Mouse (Mus musculus) embryonic facial prominence, embryonic 10.5 days (tissue): ENCODE measurements around the gene Cwh43. TPM values are rescaled to one million over a fixed set of nuclear protein-coding genes. Genes with fewer than 3 reads are reported as not detected.

Experiments
- DNase-seq: peaks from one replicate; pipeline ENCODE4 v3.0.0-alpha.2; 2017; ENCODE audit warnings: low spot score
- H3K27ac ChIP-seq: fragments of 300-500 bp; sonication (generic); replicated peaks from 2 replicates; pipeline ENCODE4 v1.5.1; 2016; ENCODE audit warnings: mild to moderate bottlenecking
- H3K27me3 ChIP-seq: fragments of 300-500 bp; sonication (generic); replicated peaks from 2 replicates; pipeline ENCODE4 v1.6.1; 2016; ENCODE audit warnings: low read depth, mild to moderate bottlenecking; ENCODE audit not compliant: poor library complexity, severe bottlenecking
- H3K36me3 ChIP-seq: fragments of 300-500 bp; sonication (generic); replicated peaks from 2 replicates; pipeline ENCODE4 v1.6.1; 2016; ENCODE audit warnings: mild to moderate bottlenecking, moderate library complexity
- H3K4me1 ChIP-seq: fragments of 300-500 bp; sonication (generic); 2 replicates; pipeline ENCODE4 v1.6.1; 2016
- H3K4me3 ChIP-seq: fragments of 300-500 bp; sonication (generic); 2 replicates; pipeline ENCODE4 v1.5.1; 2016; ENCODE audit warnings: mild to moderate bottlenecking, moderate library complexity
- H3K9me3 ChIP-seq: fragments of 300-500 bp; sonication (generic); 2 replicates; pipeline ENCODE4 v1.6.1; 2016; ENCODE audit warnings: mild to moderate bottlenecking
- WGBS: fragments of 180-500 bp; shearing (Covaris S2); methylation state at CpG from one replicate; pipeline ENCODE4 v1.1.7; 2016; 5-methylcytosine and 5-hydroxymethylcytosine counted together
- polyA plus RNA-seq: library from polyadenylated mRNA; unstranded; fragments of >200 nt; fragmentation: Nextera tagmentation; extraction: Ambion mirVana; gene quantifications from 2 replicates; pipeline ENCODE4 v1.2.1, GENCODE M21; 2016

The Cwh43 gene
- polyA plus RNA-seq, 1 experiment from 2014 or later = not detected

DNA sequence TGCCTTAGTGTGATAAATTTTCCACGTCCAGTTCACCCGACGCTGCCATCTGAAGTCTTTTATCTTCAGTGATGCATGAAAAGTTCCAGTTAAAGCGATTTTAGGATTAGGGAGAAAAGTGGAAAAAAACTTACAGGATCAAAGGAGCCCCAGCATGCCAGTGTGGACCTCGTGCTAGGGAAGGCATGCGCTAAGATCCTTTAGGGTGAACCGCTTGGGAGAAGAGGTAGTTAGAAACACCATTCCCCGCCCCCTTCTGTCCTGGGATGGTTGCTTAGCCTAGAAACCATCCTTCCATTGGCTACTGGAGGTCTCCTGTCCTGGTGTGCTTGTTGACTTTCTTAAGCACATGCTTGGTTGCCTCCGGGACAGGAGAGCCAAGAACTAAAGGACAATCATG is 29.8 kb upstream of the Cwh43 start:
- Histone ChIP-seq H3K27ac (no peak overlapping the region), H3K9me3 (no peaks in the 10 kb centered on the region), H3K27me3 (peaks cover 10% of the 10 kb centered on the region), H3K4me3 (no peak overlapping the region), H3K4me1 (peaks cover 16% of the 10 kb centered on the region), H3K36me3 (no peaks in the 10 kb centered on the region)
- peak; percentile 18 for DNase-seq
- 71% methylated on average over 9 of the region's 9 CpGs for WGBS

DNA sequence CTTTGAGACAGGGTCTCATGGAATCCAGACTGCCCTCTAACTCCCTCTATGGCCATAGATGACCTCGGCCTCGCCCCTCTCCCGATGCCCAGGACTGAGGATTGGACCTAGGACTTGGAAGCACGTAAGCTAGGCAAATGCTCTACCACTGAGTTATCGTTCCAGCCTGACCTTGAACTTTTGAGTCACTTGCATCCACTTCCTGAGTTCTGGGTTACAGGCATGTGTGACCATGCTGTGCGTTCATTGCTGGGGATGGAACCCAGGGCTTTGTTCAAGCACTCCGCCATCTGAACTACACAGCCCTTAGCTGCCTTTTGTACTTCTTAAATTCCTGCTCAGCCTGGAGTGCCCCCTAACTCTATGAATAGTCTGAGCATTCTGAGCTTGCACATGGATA is 29.4 kb upstream of the Cwh43 start:
- Histone ChIP-seq H3K4me3 (no peak overlapping the region), H3K36me3 (no peaks in the 10 kb centered on the region), H3K9me3 (no peaks in the 10 kb centered on the region), H3K4me1 (peaks cover 15% of the 10 kb centered on the region), H3K27ac (no peak overlapping the region), H3K27me3 (peaks cover 14% of the 10 kb centered on the region)
- no peak for DNase-seq
- WGBS = 89% methylated on average over 7 of the region's 7 CpGs

DNA sequence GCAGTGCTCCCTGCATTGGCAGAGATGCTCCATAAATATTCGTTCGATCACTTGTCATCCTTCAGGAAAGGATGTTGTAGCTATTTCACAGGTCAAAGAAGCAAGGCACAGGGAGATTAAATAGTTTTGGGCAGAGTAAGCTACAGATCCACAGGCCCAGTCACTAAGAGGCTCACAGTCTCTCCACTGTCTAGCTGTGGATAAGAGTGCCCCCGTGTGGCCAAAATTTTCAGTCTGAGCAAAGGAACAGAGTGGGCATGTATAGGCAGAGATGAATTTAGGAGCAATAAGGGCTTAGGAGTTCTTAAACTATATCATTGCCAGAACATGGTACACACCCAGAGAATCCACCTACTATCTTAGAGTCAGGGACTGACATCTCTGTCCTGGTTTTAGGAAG is 26.0 kb upstream of the Cwh43 start:
- 32% methylated on average over 3 of the region's 3 CpGs for WGBS
- Histone ChIP-seq H3K36me3 (no peaks in the 10 kb centered on the region), H3K4me3 (no peak overlapping the region), H3K27me3 (peaks cover 16% of the 10 kb centered on the region), H3K27ac (no peak overlapping the region), H3K9me3 (no peaks in the 10 kb centered on the region), H3K4me1 (peaks cover 6% of the 10 kb centered on the region)
- DNase-seq = peak; percentile 85

DNA sequence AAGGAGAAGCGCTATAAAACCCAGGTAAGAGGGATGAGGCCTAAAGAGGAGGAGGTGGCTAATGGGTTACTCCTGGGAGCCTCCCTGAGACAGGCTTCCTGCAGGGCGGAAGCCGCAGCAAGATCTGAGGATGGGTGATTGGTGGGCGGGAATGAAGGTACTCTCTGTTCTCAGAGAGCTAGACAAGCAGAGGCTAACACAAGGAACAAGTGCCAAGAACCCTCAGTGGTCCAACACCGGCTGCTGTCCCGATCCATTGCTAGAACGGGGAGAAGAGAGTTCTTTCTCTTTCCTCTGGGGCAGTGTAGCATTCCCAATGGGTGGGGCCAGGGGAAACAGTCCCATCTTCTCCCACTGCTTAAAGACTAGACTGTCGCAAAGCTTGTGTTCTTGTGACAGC is 25.0 kb upstream of the Cwh43 start:
- H3K36me3 ChIP-seq = no peaks in the 10 kb centered on the region
- H3K4me1 ChIP-seq = peaks cover 10% of the 10 kb centered on the region
- WGBS = 64% methylated on average over 8 of the region's 8 CpGs
- H3K27me3 ChIP-seq = peaks cover 16% of the 10 kb centered on the region
- no peak overlapping the region for H3K4me3 ChIP-seq
- no peaks in the 10 kb centered on the region for H3K9me3 ChIP-seq
- no peak overlapping the region for H3K27ac ChIP-seq
- no peak for DNase-seq

DNA sequence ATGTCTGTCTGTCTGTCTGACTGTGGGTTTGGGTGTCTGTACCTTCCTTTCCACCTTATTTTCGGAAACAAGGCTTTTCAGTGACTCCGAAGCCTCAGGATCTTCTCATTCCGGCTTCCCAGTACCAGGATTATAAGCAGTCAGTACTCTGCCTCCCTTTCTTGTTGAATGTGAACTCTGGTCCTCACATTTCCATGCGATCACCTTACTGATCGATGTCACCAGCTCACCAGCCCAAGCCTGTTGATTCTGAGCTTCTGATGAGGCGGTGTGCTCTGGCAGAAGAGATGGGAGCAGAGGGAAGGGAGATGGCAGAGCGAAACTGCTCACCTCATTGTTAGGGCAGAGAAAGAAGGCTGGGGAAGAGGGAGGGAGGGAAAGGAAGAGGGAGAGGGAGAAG is 24.4 kb upstream of the Cwh43 start:
- WGBS = 80% methylated on average over 7 of the region's 7 CpGs
- Histone ChIP-seq H3K36me3 (no peaks in the 10 kb centered on the region), H3K9me3 (no peaks in the 10 kb centered on the region), H3K27ac (no peak overlapping the region), H3K27me3 (peaks cover 16% of the 10 kb centered on the region), H3K4me1 (peaks cover 7% of the 10 kb centered on the region; the same call in 1 of the 2 replicates), H3K4me3 (no peak overlapping the region)
- DNase-seq = no peak

DNA sequence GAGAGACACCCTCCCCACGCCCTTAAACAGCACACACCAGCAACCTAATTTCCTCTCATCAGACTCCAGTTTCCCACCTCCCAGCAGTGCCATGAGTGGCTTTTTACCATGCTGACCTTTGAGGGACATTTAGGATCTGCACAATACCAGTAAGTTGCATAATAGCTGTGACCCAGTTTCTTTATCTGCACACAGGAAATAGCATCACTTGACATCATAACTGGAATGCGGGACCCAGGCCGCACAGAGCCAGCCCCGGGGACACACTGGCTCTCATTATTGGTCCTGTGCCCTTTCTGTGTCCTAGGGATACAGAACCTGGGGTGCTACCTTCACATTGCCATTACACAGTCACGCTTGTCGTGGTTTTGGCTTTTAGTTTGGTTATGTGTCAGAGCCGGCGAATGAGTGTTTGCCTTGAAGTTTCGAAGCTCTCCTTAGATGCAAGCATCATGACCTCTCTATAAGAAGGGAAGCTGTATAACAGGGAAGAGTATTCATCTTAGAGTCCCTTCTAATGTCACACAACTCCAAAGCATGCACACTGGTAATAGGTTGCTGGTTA is 23.8 kb upstream of the Cwh43 start:
- Histone ChIP-seq H3K4me1 (peaks cover 9% of the 10 kb centered on the region; the same call in 1 of the 2 replicates), H3K36me3 (no peaks in the 10 kb centered on the region), H3K4me3 (no peak overlapping the region), H3K27ac (no peak overlapping the region), H3K9me3 (no peaks in the 10 kb centered on the region), H3K27me3 (peaks cover 16% of the 10 kb centered on the region)
- no peak for DNase-seq
- WGBS = 79% methylated on average over 9 of the region's 9 CpGs

DNA sequence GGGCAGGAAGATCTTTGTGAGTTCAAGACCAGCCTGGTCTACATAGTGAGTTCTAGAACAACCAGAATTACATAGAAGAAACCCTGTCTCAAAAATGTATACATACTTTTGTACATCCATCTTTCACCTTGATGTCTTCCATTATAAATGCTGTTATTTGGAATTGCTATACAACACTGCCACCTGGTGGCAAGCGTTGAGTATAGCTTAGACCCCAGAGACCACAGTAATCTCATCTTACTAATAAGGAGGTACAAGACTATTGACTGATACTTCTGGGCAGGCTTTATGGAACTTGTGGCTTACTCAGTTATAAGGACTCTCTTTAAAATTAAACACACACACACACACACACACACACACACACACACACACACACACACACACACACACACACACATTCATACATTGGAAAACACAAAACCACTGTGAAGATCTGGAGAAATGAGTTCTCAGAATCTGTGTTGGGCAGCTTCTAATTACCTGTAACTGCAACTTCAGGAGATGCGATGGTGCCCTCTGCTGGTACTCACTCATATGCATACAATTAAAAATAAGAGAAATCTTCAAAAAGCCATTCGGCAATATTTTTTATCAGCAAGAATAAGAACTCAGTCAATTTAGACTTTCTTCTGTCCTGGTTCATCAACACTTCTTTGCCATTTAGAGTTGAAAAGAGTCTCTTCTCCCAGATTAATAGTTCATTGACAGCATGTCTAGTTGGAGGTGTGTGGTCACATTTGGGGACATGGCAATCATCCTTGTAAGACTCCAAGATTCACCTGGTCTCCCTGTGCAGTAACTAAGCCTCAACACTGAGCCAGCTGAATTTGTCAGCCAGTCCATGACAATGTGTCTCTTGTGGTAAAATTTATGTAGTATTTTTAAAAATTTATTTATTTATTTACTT is 22.9 kb upstream of the Cwh43 start:
- no peaks in the 10 kb centered on the region for H3K9me3 ChIP-seq
- no peak overlapping the region for H3K4me3 ChIP-seq
- DNase-seq = peak; percentile 78
- peaks cover 16% of the 10 kb centered on the region for H3K27me3 ChIP-seq
- 29% methylated on average over 3 of the region's 3 CpGs for WGBS
- peaks cover 9% of the 10 kb centered on the region; the same call in 1 of the 2 replicates for H3K4me1 ChIP-seq
- no peaks in the 10 kb centered on the region for H3K36me3 ChIP-seq
- H3K27ac ChIP-seq = no peak overlapping the region

DNA sequence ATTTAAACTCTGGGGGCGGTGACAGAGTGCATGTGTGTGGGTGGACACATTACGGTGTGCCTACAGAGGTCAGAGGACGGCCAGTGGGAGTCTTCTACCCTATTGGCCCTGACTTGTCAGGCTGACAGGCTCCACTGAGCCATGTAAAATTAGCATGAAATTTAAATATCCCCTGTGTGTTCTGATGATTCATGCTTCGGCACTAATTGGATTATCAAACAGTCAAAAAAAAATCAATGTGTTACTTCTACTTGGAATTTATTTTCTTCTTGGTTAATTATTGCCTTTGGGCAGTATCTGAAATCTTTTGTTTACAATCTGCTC is 22.3 kb upstream of the Cwh43 start:
- WGBS = 60% methylated on average over 4 of the region's 4 CpGs
- H3K27me3 ChIP-seq = peaks cover 16% of the 10 kb centered on the region
- H3K4me1 ChIP-seq = peaks cover 9% of the 10 kb centered on the region; the same call in 1 of the 2 replicates
- no peak for DNase-seq
- no peaks in the 10 kb centered on the region for H3K9me3 ChIP-seq
- H3K36me3 ChIP-seq = no peaks in the 10 kb centered on the region
- no peak overlapping the region for H3K4me3 ChIP-seq
- H3K27ac ChIP-seq = no peak overlapping the region

DNA sequence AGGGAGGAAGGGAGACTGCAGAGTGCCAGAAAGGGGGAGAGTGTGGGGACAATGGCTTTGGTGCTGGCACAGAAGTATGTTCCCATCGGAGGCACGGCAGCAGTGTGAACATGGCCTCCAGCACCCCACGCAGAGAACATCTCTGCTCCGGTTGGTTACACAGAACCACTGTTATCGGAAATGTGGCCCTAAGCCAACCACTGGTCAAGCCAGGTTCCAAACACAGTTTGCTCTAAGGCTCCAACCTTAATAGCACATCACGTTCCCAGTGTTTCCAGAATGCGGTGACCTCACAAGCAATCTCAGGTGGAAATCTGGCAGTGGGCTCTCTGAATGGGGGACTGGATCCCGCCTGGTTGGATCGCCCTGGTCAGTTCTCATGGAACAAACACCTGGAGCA is 12.8 kb upstream of the Cwh43 start:
- H3K27me3 ChIP-seq = no peaks in the 10 kb centered on the region
- DNase-seq = no peak
- WGBS = 91% methylated on average over 9 of the region's 9 CpGs

DNA sequence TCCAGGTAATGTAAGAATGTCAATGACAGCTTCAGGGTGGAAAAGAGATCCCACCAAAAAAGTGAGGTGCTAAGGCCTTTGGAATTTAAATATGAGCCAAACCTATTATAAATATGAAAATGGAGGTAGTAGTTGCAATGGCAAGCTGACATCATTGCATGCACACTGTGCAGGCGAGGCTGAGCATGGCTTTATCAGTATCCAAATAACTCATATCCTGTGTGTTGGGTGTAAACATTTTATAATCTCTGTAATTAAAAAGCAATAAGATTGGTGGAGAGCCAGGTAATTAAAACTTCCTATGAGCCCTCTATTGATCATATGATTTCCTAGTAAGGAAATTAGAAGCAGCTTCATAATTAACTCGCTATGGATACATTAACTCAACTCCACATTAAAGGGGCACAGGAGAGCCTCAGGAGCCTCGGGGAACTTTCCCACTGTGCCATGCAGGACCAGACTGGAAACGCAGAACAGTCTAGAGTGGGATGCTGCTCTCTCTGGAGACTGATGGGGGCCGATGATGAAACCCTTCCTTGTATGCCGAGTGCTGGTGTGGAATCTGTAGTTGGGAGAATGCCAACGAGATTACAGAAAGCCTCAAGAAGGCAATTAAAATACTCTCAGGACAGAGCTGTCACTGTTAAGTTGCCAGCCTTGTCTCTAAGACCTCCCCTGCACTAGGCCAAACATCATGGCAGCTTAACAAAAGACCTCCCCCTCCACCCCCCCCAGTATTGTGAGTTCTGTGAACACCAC is 5.9 kb upstream of the Cwh43 start:
- 64% methylated on average over 7 of the region's 7 CpGs for WGBS
- Histone ChIP-seq H3K9me3 (no peaks in the 10 kb centered on the region), H3K36me3 (no peaks in the 10 kb centered on the region), H3K27ac (no peak overlapping the region), H3K27me3 (peaks cover 20% of the 10 kb centered on the region), H3K4me3 (no peak overlapping the region), H3K4me1 (no peaks in the 10 kb centered on the region)
- no peak for DNase-seq

More for the DNA sequence above, 12.8 kb upstream of the Cwh43 start:
- no peaks in the 10 kb centered on the region for H3K9me3 ChIP-seq
- no peaks in the 10 kb centered on the region for H3K4me1 ChIP-seq
- no peaks in the 10 kb centered on the region for H3K36me3 ChIP-seq
- H3K4me3 ChIP-seq = no peak overlapping the region
- H3K27ac ChIP-seq = no peak overlapping the region

DNA sequence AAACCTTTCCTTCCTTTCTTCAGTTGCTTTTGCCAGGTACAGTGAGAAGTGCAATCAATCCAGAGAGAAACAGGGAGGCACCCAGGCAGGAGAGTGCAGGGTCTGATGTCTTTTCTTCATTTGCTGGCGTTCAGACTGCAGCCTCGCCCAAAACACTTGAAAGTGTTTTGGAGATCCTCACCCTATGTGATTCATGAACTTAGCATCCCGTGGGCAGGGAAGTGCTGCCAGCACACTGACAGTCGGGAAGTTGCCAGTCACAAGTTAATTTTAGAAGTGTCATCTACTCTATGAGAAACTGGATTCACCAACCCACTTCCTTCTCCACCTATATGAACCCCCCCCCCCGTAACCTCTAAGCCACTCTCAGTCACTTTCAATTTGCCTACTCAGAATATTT is 4.5 kb upstream of the Cwh43 start:
- no peak for DNase-seq
- Histone ChIP-seq H3K4me1 (peaks cover 8% of the 10 kb centered on the region), H3K9me3 (no peaks in the 10 kb centered on the region), H3K27ac (no peak overlapping the region), H3K27me3 (peaks cover 34% of the 10 kb centered on the region), H3K36me3 (no peaks in the 10 kb centered on the region), H3K4me3 (no peak overlapping the region)
- 74% methylated on average over 5 of the region's 5 CpGs for WGBS

DNA sequence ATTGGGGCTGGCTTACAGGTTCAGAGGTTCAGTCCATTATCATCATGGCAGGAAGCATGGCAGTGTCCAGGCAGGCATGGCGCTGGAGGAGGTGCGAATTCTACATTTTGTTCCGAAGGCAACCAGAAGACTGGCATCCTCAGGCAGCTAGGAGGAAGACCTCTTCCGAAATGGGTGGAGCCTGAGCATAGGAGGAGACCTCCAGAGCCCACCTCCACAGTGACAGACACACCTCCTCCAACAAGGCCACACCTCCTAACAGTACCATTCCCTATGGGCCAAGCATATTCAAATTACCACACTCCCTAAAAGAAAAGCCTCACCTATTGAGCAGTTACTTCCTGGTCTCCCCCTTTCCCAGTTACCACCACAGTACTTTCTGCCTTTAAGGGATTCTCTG is 3.0 kb upstream of the Cwh43 start:
- no peaks in the 10 kb centered on the region for H3K36me3 ChIP-seq
- H3K9me3 ChIP-seq = no peaks in the 10 kb centered on the region
- DNase-seq = no peak
- no peak overlapping the region for H3K4me3 ChIP-seq
- H3K27ac ChIP-seq = no peak overlapping the region
- H3K4me1 ChIP-seq = peaks cover 12% of the 10 kb centered on the region
- H3K27me3 ChIP-seq = peaks cover 49% of the 10 kb centered on the region
- 92% methylated on average over 4 of the region's 4 CpGs for WGBS
